Mouse (Mus musculus) adrenal gland, postnatal 10 days (tissue): Measurements from ENCODE around the gene Arpp21. TPM values are rescaled to one million over a fixed set of nuclear protein-coding genes. Genes with fewer than 3 reads are reported as not detected.

ENCODE experiments used
- microRNA-seq: library from miRNA; unstranded; fragments of <30 nt; microRNA quantifications from one replicate; pipeline ENCODE4 v1.2.0, GENCODE M21; 2021
- total RNA-seq, 2 experiments: library from RNA; stranded (reverse); gene quantifications; 2 replicates each; pipeline ENCODE4 v1.2.3; 2021

The Arpp21 gene
- total RNA-seq, 2 experiments from 2014 or later, result 1.4 to 2.7 TPM

Small RNA genes lying within 50 kb of the gene (microRNA-seq; reads per million reads assigned to microRNA genes)
- 18.0 reads per million, percentile 26 among the genes with 10 or more reads in this experiment for gene Mir128-2
